Mouse (Mus musculus): Measurements from ENCODE around the gene Kcng3.

Kcng3 gene

DNA sequence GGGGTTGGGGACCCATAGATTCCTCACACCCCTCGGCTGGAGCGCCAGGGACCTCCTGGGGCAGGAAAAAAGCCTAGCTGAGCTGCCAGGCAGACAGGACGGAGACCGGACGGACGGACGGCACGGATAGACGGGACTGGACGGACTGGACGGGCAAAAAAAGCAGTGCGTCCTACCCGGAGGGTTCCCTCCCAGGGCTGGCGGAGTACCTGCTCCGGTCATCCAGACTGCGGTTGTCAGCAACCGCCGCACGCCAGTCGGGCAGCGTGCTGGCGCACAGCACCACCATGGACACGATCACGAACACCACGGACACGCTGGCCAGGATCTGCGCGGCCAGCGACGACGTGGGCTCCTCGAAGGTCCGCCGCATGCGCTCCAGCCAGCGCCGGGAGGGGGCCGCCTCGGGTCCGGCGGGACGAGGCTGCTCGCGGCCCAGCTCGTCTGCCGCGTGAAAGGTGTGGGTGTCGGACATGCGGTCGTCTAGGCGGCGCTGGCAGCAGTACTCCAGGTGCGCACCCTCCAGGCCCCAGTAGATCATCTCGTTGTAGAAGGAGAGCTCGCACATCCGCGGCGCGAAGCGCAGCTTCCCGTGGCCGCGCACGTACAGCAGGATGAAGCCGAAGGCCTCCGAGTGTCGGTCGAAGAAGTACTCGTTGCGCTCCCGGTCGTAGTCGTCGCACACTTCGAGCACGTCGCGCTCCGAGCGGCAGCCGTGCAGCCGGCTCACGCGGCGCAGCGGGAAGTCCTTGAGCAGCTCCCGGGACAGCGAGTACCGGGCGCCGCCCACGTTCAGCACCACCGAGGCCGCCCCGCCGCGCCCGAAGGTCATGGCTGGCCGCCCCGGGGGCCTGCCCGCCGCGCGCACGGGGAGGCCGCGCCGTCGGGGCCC is 662 bp downstream of the Kcng3 start:
- peak in 1 of 2 experiments; percentile 68 for DNase-seq (ENCODE audit: low spot score in 2 of 2)

DNA sequence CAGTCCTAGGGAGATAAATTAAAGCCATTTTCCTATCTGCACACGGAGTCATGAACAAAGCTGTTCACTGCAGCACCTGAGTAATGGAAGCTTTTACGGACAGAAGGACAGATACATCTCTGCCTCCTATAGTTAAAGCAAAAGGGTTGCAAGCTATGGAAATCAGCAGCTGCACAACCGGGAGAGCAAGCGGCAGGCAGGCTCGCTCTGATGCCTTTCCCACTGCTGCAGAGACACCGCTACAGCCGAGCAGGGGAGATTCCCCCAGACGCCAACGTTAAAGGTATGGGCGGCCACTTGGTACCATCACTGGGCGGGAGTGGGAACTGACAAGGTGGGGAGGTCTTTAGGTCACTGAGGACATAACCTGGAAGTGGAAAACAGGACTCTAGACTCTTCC is 17.8 kb downstream of the Kcng3 start:
- DNase-seq (ENCODE audit: low spot score in 2 of 2) = no peak

DNA sequence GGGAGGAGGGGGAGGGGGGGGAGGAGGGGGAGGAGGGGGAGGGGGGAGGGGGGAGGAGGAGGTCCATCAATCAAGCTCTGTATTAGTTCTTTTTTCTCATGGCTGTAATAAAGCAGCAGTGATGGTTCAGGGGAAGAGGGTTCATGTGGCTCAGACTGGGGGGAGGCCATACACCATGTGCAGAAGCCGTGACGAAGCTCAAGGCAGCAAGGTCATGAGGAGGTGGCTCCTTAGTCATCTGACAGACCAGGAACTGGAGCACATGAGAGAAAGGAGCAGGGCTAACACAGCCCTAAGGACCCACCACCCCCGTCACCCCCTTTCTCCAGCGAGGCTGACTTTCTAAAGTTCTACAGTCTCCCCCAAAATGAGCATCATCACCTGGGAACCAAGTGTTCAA is 22.2 kb downstream of the Kcng3 start:
- no peak for DNase-seq (ENCODE audit: low spot score in 2 of 2)

DNA sequence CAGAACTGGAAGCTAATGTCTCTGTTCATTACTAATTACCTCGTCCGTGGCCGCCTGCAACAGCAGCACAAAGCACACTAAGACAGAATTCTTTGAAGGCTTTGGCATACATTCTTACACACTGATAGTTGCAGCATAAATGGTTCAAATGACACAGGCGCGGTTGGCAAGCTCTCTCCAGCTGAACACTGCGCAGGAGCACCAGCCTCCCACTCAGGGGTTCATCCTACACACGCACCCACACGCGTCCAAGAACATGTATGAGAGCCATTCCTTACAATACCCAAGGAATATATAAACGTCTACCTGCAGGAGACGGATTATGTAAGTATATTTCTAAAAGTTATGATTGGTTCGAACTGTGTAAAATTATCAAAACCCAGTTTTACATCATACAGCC is 30.7 kb downstream of the Kcng3 start:
- DNase-seq (ENCODE audit: low spot score in 2 of 2) = no peak

DNA sequence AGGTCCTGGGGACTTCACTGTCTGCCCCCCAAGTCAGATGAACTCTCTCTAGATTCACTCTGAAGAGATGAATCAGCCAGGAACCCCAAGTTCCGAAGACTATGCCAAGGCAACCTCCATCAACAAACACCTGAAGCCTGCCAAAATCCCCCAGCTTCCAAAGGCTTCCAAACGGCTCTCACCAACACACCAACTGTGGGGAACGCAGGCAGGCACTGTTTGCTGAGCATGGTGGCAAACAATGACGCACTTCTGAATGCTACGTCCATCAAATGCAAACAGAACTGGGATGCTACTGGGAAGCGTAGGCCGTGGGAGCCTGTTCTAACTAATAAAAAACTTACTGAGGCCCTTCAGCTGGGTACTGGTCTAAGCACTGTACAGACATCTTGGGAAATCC is 35.7 kb downstream of the Kcng3 start:
- no peak for DNase-seq (ENCODE audit: low spot score in 2 of 2)

DNA sequence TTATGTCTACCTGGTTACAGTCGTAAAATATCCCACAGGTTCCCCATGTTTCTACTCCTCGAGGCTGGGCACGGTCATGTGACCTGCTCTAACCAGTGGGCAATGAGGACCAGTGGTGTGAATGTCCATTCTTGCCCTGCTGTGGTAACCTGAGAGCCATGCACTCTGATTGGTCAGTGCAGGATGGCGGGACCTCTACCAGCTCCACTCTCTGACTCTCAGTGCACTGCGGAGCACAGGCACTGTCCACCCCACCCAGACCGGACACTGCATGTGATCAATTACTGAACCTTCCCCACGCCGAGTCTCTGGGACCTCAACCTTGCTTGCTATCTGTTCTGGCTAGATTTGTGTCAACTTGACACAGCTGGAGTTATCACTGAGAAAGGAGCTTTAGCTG is 37.2 kb downstream of the Kcng3 start:
- DNase-seq (ENCODE audit: low spot score in 2 of 2) = no peak

DNA sequence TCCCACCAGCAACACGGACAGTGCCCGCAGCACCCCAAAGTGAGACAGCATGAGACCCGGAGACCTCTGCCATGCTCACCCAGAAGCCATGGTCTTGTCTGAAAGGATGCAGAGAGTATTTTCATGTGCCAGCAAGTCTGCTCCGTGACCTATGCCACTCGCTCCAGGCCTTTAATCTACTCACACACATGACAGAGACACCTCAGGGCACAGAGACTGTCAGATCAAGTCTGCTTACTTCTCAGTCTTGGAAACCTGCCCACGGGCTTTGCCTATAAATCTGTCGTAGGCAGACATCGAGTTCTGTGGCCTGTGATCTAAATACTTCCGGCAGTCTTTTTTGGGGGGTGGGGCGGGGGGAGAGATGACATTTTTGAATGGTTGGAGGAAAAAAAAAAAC is 38.3 kb downstream of the Kcng3 start:
- DNase-seq (ENCODE audit: low spot score in 2 of 2) = no peak

DNA sequence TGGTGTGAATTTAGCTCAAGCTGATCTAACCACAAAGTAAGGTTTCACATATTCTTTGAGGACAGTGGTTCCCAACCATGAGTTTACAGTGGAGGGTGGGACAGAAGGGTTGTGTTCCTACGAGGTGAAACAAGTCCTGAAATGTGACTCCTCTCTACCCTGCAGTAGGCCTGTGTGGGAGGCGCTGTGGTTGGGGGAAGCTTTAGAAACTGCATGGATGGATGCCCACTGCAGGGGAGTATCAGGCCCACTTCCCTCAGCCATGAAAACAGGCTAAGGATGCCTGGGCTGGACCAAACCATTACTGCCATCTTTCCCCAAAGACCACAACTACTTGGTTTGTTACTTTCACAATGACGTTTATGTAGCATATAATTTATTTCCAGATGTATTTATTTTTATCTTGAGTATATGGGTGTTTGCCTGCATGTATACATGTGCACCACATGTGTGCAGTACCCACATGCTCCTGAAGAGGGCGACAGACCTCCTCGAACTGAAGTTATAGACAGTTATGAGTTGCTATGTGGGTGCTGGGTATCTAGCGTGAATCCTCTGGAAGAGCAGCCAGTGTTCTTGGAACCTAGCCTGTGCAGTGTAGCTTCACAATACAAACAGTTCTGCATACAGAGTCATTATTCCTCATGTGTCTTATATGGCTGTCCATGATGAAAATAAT is 42.9 kb downstream of the Kcng3 start:
- no peak for DNase-seq (ENCODE audit: low spot score in 2 of 2)

DNA sequence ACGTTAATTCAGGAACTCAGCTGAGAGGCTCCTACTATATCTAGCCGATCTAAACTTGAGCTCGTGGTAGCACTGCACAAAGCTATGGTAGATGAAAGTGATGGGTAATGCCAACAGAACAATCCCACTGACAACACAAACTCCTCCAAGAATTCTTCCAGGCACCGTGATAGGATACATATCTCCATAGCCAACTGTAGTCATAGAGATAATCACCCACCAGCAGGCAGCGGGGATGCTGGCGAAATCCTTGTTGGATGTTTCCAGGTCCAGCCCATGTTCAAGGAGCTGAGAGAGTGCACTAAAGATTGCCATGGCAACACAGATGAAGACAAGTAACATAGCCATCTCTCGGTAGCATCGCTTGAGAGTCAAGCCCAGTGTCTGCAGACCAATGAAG is 44.0 kb downstream of the Kcng3 start:
- DNase-seq (ENCODE audit: low spot score in 2 of 2) = no peak

DNA sequence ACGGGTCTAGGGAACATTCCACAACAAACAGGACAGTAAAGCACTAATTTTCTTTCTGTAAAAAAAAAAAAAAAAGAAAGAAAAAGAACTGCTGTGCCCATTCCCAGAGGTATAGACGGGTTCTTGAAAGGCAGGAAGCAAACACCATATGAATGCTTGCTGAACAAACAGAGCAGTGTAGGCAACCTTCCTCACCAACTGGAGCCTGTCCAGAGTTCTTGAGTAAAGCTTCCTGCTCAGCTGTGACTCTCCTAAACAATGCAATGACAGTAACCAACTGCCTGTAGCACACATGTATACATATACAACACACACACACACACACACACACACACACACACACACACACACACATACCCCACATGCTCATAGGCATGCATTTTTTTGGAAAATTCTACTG is 49.1 kb downstream of the Kcng3 start:
- DNase-seq (ENCODE audit: low spot score in 2 of 2) = no peak

DNA sequence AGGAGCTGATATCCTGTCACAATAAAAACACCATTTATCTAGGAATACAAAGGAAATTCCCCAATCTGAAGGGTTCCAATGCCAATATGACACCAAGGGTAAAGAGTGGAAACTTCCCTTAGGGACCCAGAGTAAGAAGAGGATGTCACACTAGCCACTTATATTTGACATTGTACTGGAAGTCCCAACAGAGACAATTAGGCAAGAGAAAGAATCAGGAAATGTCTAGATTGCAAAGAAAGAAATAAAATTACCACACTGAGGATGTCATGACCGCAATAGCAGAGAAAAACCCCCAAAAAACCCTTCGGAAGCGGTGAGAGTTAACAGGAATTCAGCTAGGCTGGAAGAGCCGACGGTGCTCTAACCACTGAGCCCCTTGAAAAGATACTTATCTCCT is 51.0 kb downstream of the Kcng3 start:
- DNase-seq (ENCODE audit: low spot score in 2 of 2) = no peak

DNA sequence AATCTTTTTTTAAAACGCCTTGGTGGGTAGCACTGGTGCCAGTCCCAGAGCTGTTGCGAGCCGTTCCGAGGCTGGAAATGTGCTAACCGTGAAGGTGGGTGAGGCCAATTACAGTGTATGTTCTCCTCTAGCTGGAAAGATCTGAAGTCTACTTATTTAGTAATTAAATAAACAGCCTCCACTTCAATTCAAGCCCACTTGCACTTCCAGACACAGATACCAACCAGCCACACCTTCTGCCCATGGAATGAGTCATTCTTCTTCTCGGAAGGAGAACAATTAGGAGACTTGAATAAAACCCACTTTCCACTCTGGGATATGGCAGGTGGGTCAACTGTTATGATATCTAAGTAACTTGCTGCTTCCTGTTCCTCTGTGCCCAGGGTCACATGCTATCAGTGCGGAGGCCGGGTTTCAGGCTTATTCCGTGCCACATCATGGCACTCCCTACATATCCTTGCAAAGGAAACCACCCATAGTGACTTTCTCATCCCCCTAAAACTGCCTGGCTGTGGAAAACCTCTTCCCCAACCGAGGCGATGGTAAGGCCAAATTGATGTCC is 54.8 kb downstream of the Kcng3 start:
- no peak for DNase-seq (ENCODE audit: low spot score in 2 of 2)

DNA sequence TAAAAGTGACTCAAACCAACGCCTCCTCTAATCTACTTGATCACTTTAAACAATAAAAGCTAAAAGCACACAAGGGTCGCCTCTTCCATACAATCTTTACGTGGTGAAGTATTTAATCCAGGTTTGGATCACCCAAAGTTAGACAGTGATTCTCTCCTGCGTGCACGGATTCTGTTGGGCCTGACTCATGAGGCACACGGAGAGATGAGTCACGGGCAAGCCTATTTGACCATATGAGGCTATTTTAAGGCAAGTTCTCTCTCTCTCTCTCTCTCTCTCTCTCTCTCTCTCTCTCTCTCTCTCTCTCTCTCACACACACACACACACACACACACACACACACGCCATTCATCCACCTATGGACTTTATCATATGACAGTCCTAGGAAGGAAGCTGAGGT is 57.1 kb downstream of the Kcng3 start:
- DNase-seq (ENCODE audit: low spot score in 2 of 2) = no peak

DNA sequence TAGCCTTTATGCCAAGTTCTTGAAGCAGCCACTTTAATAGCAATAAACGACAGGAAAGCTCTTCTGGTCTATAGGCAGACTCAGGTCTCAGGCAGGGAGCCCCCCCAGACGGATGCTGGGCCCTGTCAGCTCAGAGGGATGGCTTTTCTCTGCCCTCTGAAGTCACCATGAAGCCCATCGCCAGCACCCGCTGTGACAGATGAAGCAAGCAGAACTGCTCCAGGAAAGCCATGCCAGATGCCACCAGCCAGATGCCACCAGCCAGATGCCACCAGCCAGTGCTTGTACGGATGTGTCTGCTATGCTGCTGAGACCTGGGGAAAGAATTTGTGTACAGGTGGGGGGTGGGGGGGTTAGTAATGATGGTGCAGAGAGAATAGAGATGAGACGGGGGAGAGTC is 58.6 kb downstream of the Kcng3 start:
- no peak for DNase-seq (ENCODE audit: low spot score in 2 of 2)

DNA sequence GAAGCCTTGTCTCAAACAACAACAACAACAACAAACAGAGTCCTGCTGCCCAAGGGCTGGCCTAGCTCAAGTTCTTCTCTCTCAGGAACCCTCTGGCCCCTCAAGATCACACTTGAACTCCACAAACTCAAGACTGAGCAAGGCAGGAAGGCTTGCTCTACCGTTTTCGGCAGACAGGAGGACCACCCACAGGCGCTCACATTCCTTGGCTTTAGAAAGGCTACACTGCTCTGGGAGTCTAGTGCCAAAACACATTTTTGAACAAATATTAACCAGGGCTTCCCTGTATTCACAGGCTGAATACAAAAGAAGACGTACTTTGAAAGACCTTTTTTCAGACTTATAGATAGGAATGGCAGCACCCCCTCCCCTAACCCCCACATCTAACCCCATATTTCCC is 59.3 kb downstream of the Kcng3 start:
- no peak for DNase-seq (ENCODE audit: low spot score in 2 of 2)

DNA sequence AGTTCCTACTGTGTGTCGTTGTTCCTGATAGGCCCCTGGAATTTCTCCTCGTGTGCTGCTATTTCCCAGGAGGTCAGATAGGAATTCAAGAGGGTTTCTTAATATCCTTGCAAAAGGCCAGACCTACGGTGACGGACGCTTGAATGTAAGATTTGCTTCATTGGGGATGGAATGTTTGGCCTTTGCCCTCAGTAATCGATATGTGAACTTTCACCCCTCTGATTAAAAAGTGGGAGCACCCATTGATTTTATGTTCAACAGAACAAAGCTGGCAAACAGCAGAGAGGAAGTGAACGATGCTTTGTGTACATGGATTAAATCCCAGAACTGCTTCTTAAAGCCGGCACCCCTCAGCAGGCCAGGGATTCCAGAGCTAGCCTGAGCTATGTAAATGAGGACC is 64.3 kb downstream of the Kcng3 start:
- no peak for DNase-seq (ENCODE audit: low spot score in 2 of 2)

DNA sequence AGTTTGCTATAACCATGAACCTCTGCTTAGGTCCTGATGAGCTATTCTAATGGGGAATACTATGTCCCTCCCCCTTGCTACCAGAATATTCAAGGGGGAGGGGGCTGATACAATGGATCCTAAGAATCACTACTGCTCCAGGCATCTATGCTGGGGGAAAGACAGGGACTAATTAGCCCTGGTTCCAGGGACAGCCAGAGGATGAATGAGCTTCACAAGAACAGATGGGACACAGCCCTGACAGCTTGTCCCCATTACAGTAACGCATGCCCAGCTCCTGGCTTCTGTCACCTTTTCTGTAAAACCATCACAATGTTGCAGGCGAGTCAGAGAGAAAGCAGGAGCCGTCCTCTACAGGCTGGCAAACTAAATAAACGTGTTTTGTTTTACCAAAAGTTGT is 66.2 kb downstream of the Kcng3 start:
- no peak for DNase-seq (ENCODE audit: low spot score in 2 of 2)

DNA sequence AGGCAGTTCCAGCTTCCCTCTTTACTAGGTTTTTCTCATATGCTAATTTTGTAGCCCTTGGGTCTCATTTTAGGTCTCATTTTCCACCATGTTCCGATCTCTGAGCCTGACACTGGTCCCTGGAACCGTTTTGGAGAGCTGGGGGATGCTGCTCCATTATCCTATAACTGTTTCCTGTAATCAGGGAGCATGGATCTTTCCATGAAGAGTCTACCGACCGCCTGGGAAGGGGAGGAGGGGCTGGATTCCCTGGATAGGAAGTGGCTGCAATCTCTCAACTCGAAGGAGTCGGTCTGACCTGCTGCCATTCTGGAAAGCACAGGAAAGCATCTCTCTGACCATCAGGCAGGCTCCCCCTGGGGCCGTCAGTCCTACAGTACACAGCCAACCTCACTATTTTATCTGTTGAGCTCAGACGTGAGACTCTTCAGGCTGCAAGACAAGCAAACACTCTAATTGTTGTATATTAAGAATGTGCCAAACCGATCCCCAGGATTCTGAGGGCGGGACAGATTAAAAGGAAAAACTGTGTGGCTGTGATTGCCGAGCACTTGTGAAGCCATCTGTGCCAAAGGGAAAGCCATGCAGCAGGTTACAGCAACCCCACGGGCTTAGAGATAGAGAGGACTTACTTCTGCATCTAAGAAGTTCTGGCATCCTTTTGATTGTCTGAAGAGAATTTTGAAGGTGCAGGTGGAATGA is 67.4 kb downstream of the Kcng3 start:
- DNase-seq (ENCODE audit: low spot score in 2 of 2) = no peak

DNA sequence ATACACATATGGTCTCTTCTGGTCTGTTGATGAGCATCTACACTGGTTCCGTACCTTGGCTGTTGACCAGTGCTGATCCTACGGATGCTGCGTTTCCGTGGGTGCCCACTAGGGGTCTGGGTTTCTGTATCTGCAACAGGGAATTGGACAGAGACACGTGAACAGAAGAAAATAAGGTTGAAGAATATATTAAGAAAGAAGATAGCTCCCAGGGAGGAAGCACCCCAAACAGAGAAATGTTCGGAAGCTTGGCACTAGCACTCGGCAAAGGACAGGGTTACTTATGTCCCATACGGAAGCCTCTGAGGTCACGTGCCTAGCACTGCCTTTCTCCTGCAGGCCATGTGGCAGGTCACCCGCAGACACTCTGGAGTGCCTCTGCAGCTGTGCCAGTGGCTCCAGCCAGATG is 68.0 kb downstream of the Kcng3 start:
- peak; percentile 76 to 88 for DNase-seq (ENCODE audit: low spot score in 2 of 2)

DNA sequence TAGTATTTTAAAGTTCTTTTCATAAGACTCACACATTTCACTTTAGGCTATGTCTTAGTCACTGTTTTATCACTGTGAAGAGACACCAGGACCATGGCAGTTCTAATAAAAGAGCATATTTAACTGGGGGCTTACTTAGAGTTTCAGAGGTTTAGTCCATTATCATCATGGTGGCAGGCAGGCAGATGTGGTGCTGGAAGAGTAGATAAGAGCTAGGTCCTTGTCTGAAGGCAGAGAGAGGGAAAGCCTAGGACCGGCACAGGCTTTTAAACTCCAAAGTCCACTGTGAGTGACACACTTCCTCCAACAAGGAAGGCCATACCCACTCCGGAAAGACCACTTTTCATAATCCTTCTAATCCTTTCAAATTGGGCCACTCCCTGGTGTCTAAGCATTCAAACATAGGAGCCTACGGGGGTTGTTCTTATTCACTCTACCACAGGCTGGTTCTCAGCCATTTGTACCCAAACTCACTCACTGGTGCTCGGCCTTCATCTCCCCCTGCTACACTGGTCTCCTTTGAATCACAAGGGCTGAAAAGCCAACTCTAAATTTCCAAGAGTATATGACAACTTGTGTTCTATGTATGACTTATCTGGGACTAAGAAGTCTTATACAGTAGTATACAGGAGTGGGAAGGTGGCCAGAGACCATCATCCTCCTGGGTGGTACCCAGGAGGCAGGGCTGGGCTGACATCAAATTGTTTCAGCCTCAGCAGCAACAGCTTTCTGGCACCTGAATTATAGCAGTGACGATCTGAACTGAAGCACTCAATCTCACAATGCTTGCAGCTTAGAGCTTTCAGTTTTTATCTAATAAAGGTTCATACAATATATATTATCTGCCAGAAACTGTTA is 69.3 kb downstream of the Kcng3 start:
- peak in 1 of 2 experiments; percentile 67 for DNase-seq (ENCODE audit: low spot score in 2 of 2)

DNA sequence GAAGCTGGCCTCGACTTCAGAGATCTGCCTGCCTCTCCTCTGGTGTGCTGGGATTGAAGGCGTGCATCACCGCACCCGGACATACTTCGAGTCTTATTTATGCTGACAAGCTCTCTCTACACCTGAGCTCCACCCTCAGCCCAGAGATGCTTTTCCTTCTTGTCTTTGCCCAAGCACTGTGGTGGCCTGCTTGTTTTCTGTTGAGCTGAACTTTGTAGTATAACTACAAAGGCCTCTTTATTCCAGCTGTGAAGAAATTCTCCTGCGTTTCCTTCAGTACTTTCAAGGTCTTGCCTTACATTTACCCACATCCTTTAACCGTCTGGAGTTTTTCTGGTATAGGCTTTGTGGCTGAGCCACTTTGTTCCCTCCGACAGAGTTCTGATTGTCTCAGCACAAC is 72.6 kb downstream of the Kcng3 start:
- no peak for DNase-seq (ENCODE audit: low spot score in 2 of 2)

DNA sequence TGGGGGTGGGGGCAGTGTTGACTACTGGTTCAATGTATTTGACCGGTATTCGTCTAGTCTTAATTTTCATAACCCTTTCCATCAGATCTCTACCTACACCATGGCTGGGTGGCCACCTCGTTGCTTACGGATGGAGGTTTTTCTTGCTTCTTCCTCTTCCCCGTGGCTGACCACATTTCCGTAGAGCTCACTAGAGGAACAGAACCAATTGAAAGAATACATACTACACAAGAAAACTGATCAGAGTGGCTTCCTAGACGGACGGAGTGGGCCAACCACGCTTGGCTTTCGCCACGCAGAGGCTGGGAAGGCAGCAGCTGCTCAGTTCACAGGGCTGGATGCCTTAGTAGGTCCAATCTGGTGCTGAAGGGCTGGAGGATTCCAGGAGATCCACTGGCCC is 75.9 kb downstream of the Kcng3 start:
- no peak for DNase-seq (ENCODE audit: low spot score in 2 of 2)

Data from spleen, postnatal 4 days (tissue).